Mouse (Mus musculus) thymus, adult 2 months (tissue): Measurements from ENCODE around the gene Urb1. TPM values are rescaled to one million over a fixed set of nuclear protein-coding genes. Genes with fewer than 3 reads are reported as not detected.

Experiments used
- DNase-seq: peaks from one replicate; pipeline ENCODE4 v3.0.0; 2021
- H3K27ac ChIP-seq: fragments of 200-500 bp; 2 replicates; pipeline ENCODE4 v1.5.1; 2012; ENCODE audit warnings: low read length, control low read depth; ENCODE audit not compliant: control insufficient read depth, insufficient read depth
- H3K27me3 ChIP-seq: fragments of 200-500 bp; 2 replicates; pipeline ENCODE4 v1.6.1; 2012; ENCODE audit warnings: mild to moderate bottlenecking, low read length, moderate library complexity, mixed read lengths; ENCODE audit not compliant: control insufficient read depth, insufficient read depth
- H3K36me3 ChIP-seq: fragments of 200-500 bp; 2 replicates; pipeline ENCODE4 v1.6.1; 2012; ENCODE audit warnings: mild to moderate bottlenecking, low read length, moderate library complexity; ENCODE audit not compliant: control insufficient read depth, insufficient read depth
- H3K4me1 ChIP-seq: fragments of 200-500 bp; replicated peaks from 2 replicates; pipeline ENCODE4 v1.6.1; 2012; ENCODE audit warnings: low read length; ENCODE audit not compliant: control insufficient read depth, insufficient read depth
- H3K4me3 ChIP-seq: fragments of 200-500 bp; 2 replicates; pipeline ENCODE4 v1.5.1; 2012; ENCODE audit warnings: mild to moderate bottlenecking, low read length, control low read depth, moderate library complexity; ENCODE audit not compliant: control insufficient read depth, insufficient read depth
- CTCF ChIP-seq: fragments of 200-500 bp; IDR thresholded peaks from 2 replicates; pipeline ENCODE4 v1.5.1; 2012; ENCODE audit warnings: mild to moderate bottlenecking, control low read depth, low read length, moderate library complexity, borderline replicate concordance; ENCODE audit not compliant: control insufficient read depth, poor library complexity, insufficient read depth; ENCODE audit errors: extremely low read depth
- POLR2A ChIP-seq: fragments of 200-500 bp; IDR thresholded peaks from 2 replicates; pipeline ENCODE4 v1.6.1; 2012; ENCODE audit warnings: mild to moderate bottlenecking, low read length, control low read depth, moderate library complexity; ENCODE audit not compliant: control insufficient read depth, poor library complexity, insufficient read depth; ENCODE audit errors: extremely low read depth
- WGBS: fragments of 180-500 bp; shearing (Covaris S2); methylation state at CpG from one replicate; pipeline ENCODE4 v1.1.7; 2018; 5-methylcytosine and 5-hydroxymethylcytosine counted together
- polyA plus RNA-seq: library from polyadenylated mRNA; depleted of rRNA; stranded (reverse); fragments of >200 nt; gene quantifications from 2 replicates; pipeline ENCODE4 v1.2.3, GENCODE M21; 2012

Gene Urb1
- polyA plus RNA-seq, 1 experiment: 9.3 TPM

DNA sequence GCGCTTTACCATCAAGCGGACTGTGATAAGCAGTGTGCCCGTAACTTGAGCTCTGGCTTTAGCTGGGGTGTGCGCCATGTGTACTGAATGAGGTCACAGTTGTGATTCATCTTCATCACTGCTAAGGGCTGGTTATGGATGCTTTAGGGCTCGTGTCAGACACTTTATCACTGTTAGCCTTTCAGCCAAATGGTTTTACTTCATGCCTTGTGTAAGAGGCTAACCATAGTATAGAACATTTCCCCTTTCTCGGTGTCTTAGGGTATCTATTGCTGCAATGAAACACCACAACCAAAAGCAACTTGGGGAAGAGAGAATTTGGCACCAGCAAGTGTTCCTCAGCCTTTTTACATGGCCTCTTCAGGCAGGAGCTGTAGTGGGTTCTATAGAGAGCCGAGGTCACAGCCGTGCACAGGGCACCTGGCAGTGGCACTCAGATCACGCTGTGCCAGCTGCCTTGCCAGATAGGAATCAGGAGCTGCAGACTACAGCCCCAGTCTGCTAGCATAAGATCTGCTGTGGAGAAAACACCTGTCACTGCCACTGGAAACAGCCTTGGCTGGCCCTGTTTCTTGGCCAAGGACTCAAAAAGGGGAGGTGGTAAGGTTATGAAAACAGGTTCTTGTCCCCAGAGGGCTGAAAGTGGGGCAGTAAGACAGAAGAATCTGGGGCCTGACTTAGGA, 44.9 kb downstream of the Urb1 start:
- Histone ChIP-seq H3K36me3 (peaks cover 11% of the 10 kb centered on the region), H3K4me3 (no peak overlapping the region), H3K27ac (no peak overlapping the region), H3K27me3 (no peaks in the 10 kb centered on the region), H3K4me1 (no peaks in the 10 kb centered on the region)
- DNase-seq: no peak
- WGBS: 92% methylated on average over 9 of the region's 9 CpGs
- no peak for TF ChIP-seq POLR2A
- no peak for TF ChIP-seq CTCF

DNA sequence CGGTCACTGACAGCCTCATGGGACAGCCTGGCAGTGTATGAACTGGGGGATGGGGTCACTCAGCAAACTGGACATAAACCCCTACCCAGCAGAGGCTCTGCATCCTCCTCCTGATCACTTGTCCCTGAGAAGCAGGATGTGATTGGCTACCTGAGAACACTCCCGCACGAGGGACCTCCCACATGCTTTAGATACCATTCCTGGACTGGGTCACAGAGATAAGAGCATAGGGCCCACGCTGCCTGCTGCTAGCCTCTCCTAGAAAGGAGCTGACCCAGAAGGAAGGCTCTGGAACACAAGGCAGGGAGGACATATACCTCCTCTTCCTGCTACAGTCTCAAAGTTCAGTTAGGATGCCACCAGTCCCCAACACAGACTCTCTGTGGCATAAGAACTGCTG, 49.7 kb downstream of the Urb1 start:
- WGBS: 92% methylated on average over 4 of the region's 4 CpGs
- peaks cover 9% of the 10 kb centered on the region; the same call in 1 of the 2 replicates for H3K36me3 ChIP-seq
- no peak for DNase-seq
- H3K4me1 ChIP-seq: no peaks in the 10 kb centered on the region
- no peak overlapping the region for H3K4me3 ChIP-seq
- TF ChIP-seq CTCF (no peak), POLR2A (no peak)
- H3K27me3 ChIP-seq: no peaks in the 10 kb centered on the region
- H3K27ac ChIP-seq: no peak overlapping the region

DNA sequence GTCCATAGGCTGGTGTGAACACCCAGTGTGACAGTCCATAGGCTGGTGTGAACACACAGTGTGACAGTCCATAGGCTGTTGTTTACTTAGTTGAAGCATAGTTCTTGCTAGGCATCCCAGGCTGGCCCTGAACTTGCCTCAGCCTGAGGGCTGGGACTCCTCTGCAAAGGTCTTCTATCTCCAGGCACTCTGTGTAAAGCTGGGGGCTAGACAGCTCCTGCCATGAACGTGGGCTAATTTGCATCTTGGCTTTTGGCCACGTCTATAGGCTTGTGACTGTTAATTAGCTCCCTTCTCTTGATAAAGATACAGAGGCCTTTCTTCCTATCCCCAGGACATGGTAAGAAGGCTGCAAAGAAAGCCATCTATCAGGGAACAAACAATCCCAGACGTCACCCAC, 50.9 kb downstream of the Urb1 start:
- no peak for DNase-seq
- TF ChIP-seq POLR2A (no peak), CTCF (no peak)
- no peak overlapping the region for H3K27ac ChIP-seq
- H3K4me1 ChIP-seq: no peaks in the 10 kb centered on the region
- peaks cover 9% of the 10 kb centered on the region; the same call in 1 of the 2 replicates for H3K36me3 ChIP-seq
- H3K4me3 ChIP-seq: no peak overlapping the region
- no peaks in the 10 kb centered on the region for H3K27me3 ChIP-seq
- WGBS: 88% methylated on average over 3 of the region's 3 CpGs

GRCm38 (mm10) chr16:90753386-90753941, 56.7 kb downstream of the Urb1 start:
- TF ChIP-seq POLR2A: no peak
- no peak for TF ChIP-seq CTCF
- Histone ChIP-seq H3K27me3 (no peaks in the 10 kb centered on the region), H3K4me1 (no peaks in the 10 kb centered on the region), H3K36me3 (0 out of 2 replicates have a peak, but pooled peaks cover 5% of the 10 kb centered on the region), H3K27ac (no peak overlapping the region), H3K4me3 (no peak overlapping the region)
- DNase-seq: no peak
- 92% methylated on average over 13 of the region's 13 CpGs for WGBS

- Histone ChIP-seq H3K4me3 (no peak overlapping the region), H3K36me3 (no peaks in the 10 kb centered on the region), H3K4me1 (peaks cover 2% of the 10 kb centered on the region; the same call in 1 of the 2 replicates), H3K27ac (no peak overlapping the region), H3K27me3 (no peaks in the 10 kb centered on the region)
- WGBS: 94% methylated on average over 7 of the region's 7 CpGs
- no peak for DNase-seq
- no peak for TF ChIP-seq CTCF
These were observed 62.0 kb downstream of the Urb1 start for GRCm38 (mm10) chr16:90748169-90748568.

DNA sequence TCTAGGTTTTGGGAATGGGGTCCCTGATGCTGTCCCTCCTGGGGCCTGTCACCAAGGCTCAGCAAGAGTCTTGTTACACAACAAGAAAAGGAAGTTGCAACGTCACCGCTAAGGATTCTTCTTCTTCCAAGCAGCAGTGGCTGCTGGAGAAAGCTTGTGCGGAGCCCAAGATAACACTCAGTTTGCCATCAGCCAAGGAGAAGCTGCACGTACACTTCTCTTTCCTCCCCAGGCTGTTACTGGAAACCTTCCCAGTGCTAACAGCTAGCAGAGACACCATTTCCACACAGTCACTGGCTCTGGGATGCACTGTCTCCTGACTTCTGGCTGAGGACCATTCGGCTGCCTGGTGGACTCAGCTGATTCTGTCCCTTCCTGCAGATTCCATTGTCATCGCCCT, 63.1 kb downstream of the Urb1 start:
- H3K27me3 ChIP-seq: no peaks in the 10 kb centered on the region
- H3K4me1 ChIP-seq: peaks cover 2% of the 10 kb centered on the region; the same call in 1 of the 2 replicates
- H3K4me3 ChIP-seq: no peak overlapping the region
- 80% methylated on average over 6 of the region's 6 CpGs for WGBS
- H3K27ac ChIP-seq: no peak overlapping the region
- no peaks in the 10 kb centered on the region for H3K36me3 ChIP-seq
- no peak for TF ChIP-seq CTCF
- TF ChIP-seq POLR2A: no peak
- DNase-seq: no peak

- Histone ChIP-seq H3K4me3 (no peak within 1 kb of the TSS), H3K27ac (no peak within 1 kb of the TSS), H3K27me3 (no peaks in the 10 kb centered on the region), H3K4me1 (peaks cover under 1% of the 10 kb centered on the region; the same call in 1 of the 2 replicates), H3K36me3 (no peaks in the 10 kb centered on the region)
- WGBS: 93% methylated on average over 26 of the region's 26 CpGs
- TF ChIP-seq POLR2A: no peak
- no peak for TF ChIP-seq CTCF
- DNase-seq: no peak
These were observed 71.9 kb downstream of the Urb1 start, which contains the start of gene Mrap for GRCm38 (mm10) chr16:90738092-90738956. TSS of gene Mrap (plus strand) at chr16:90738207.
